Mouse (Mus musculus) retina, adult 2 months (tissue): ENCODE data around the gene Antxr1.
"Not testable (repeated sequence)": the region's sequence is repeated elsewhere in the genome, so short reads cannot be mapped to it uniquely, and the experiment has no call there.

Experiments used
- DNase-seq: peaks from one replicate; pipeline ENCODE4 v3.0.0-alpha.2; 2012; ENCODE audit warnings: low read depth, low spot score

Antxr1 gene

DNA sequence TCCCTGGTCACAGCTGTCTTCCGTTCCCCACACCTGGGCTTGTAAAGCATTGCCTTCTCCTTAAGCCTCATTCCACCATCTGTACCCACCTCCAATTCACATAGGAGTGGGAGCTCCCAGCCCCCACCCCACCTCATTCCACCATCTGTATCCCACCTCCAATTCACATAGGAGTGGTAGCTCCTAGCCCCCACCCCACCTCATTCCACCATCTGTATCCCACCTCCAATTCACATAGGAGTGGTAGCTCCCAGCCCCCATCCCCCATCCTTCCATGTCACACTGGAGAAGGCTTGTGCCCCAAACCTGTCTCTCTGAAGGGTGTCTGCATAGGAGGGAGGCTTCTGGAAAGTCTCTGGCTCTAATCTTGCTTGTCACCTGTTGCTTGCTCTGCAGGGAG is 232.3 kb downstream of the Antxr1 start:
- DNase-seq, result no peak

DNA sequence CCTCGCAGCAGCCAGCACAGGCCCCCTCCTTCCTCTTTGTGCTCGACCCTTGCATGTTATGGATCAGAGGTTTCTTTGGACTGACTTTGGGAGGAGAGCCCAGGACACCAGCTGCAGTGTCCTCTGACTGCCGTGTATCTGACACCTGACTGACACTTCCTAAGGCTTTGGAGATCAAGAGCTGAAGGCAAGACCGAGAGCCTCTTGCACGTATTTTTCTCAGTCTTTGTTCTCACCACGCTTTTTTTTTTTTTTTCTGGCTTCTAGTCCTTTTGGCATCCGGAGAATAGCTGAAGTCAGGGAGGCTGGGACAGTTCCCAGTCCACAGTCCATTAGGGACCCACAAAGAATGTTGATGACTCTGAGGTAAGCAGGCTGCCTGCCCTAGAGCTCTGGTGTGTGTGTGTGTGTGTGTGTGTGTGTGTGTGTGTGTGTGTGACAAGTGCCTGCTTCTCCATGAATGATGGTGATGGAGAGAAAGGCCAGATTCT is 233.2 kb downstream of the Antxr1 start:
- no peak for DNase-seq

DNA sequence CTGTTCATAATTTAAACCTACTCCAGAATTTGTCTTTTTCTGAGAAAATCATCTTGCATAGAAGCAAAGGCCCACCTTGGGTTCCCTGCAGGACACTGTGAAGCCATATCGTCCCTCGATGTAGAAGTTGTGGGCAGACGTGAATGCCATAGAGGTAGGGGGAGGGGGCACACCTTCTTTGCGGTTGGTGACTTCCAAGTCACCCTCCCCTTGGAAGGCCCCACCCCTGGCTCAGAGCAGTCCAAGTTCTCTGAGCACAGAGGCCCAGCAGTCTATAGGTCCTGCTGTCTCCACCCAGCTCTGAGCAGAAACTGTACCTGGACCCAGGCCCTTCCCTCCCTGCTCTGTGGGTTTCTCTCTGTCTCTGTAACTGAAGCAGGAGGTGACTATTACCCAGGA is 233.7 kb downstream of the Antxr1 start:
- no peak for DNase-seq

GRCm38 (mm10) chr6:87101281-87101954 is 234.2 kb downstream of the Antxr1 start:
- DNase-seq, result peak; percentile 55

DNA sequence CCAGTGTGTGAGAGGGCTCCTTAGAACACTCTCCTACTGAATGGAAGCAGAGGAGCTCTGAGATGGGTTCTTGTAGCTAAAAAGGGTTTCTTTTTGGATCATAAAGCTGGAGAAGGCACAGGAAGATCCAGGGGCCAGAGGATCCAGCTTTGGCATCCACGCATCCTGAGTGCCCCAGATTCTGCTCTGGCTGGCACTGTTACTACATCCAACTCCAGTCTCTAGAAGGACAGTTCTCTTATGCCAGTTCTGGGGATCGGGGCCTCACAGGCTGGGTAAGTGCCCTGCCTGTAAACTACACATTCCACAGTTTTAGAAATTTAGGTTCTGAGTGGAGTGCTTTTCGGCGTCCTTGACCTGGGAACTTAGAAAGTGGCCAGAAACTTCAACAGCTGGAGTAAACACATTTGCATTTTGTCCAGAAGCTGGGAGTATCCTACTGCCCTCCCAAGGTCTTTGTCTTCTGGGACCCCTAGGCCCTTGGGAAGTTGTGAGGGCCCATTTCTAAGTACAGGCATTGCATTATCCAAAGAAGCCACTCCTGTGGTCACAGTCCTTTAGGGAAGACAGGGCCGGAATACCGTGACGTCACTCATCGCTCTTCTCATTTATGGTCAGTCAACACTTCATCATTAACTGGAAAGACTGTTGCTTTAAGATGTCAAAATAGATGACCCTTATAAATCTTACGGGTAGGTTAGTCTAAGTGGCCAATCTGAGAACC is 235.2 kb downstream of the Antxr1 start:
- DNase-seq, result no peak

- DNase-seq, result no peak
Measured at GRCm38 (mm10) chr6:87099671-87100296, 235.8 kb downstream of the Antxr1 start.

GRCm38 (mm10) chr6:87099261-87099660 is 236.4 kb downstream of the Antxr1 start:
- no peak for DNase-seq

DNA sequence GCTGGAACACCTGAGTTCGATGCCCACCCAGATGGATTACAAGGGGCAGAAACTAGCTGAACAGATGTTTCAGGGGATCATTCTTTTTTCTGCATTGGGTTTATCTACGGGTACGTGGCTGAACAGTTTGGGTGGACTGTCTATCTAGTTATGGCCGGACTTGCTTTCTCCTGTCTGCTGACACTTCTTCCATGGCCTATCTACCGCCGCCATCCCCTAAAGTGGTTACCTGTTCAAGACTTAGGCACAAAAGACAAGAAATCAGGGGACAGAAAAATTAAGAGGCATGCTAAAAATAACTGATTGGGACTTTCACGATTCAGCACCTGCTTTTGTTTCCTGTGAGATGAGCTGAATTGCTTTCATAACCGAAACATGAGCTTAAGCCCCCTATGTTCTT is 242.0 kb downstream of the Antxr1 start:
- not testable (repeated sequence) for DNase-seq

GRCm38 (mm10) chr6:87092476-87092875 is 243.1 kb downstream of the Antxr1 start:
- no peak for DNase-seq

GRCm38 (mm10) chr6:87090877-87091276 is 244.7 kb downstream of the Antxr1 start:
- no peak for DNase-seq

DNA sequence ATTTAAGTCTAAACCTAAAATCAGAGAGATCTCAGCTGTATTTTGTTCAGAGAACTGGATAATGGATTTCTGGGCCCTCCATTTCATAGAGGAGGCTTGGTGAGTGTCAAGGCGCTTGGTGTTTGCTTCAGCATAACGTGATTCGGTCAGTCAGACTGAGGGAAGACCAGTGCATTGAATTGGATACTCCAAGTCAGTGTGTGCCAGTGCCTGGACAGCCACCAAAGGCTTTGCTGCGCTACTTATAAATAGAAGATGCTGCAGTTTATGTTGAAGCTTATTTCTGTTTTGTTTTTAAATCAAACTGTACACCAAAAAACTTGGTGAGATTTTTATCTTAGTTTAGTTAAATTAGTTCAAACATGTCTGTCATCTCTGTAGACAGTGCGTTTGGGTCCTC is 247.3 kb downstream of the Antxr1 start:
- no peak for DNase-seq

DNA sequence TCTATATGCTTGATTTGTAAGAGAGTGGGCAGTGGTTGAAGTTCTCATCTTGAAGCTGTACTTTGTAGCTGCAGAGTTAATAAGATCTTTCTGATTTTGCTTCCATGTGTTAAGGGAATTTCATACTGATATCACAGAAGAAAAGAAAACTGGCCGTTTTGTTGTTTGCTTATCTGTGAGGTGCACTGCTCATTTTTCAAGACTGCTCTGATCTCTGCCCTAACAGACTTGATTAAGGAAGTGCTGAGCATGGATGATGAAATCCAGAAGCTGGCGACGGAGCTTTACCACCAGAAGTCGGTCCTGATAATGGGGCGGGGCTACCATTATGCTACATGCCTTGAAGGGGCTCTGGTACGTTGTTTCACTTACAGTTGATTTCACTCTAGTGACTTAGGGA is 250.6 kb downstream of the Antxr1 start:
- no peak for DNase-seq
